Mouse (Mus musculus) spleen, postnatal 36 days (tissue): ENCODE results near the gene Dhh.

Source experiments
- DNase-seq, 2 experiments: peaks; one replicate each; pipeline ENCODE4 v3.0.0; 2022; ENCODE audit warnings: low spot score in 2 of 2, mixed read lengths in 1 of 2

The Dhh gene

GRCm38 (mm10) chr15:98871916-98872888, 26.1 kb downstream of the Dhh start:
- DNase-seq, result peak; percentile 86 to 90

GRCm38 (mm10) chr15:98871070-98871915, 27.0 kb downstream of the Dhh start, which contains the start of gene Kmt2d:
Gene Kmt2d, minus strand, starts transcription at chr15:98871204.
- no peak for DNase-seq

- no peak for DNase-seq
These were observed 27.9 kb downstream of the Dhh start for GRCm38 (mm10) chr15:98870179-98871069.

GRCm38 (mm10) chr15:98869342-98870178, 28.8 kb downstream of the Dhh start:
- no peak for DNase-seq

- no peak for DNase-seq
These were observed 29.8 kb downstream of the Dhh start for GRCm38 (mm10) chr15:98868346-98869063.

GRCm38 (mm10) chr15:98867321-98867720, 31.0 kb downstream of the Dhh start:
- DNase-seq, result peak; percentile 85

GRCm38 (mm10) chr15:98866501-98866900, 31.8 kb downstream of the Dhh start:
- no peak for DNase-seq

GRCm38 (mm10) chr15:98865771-98866170, 32.6 kb downstream of the Dhh start:
- no peak for DNase-seq

- no peak for DNase-seq
These were observed 33.4 kb downstream of the Dhh start for GRCm38 (mm10) chr15:98864951-98865350.

GRCm38 (mm10) chr15:98863451-98863958, 34.8 kb downstream of the Dhh start:
- no peak for DNase-seq

GRCm38 (mm10) chr15:98861701-98862410, 36.5 kb downstream of the Dhh start:
- DNase-seq, result no peak

GRCm38 (mm10) chr15:98860921-98861320, 37.4 kb downstream of the Dhh start:
- DNase-seq, result no peak

- DNase-seq, result no peak
These were observed 38.9 kb downstream of the Dhh start for GRCm38 (mm10) chr15:98859319-98860043.

- no peak for DNase-seq
These were observed 44.1 kb downstream of the Dhh start for GRCm38 (mm10) chr15:98854214-98854613.

- DNase-seq, result no peak
These were observed 45.0 kb downstream of the Dhh start for GRCm38 (mm10) chr15:98853161-98853937.

- DNase-seq, result no peak
These were observed 45.6 kb downstream of the Dhh start for GRCm38 (mm10) chr15:98852733-98853132.

- DNase-seq, result no peak
These were observed 46.3 kb downstream of the Dhh start for GRCm38 (mm10) chr15:98852071-98852470.
